Mouse (Mus musculus): Measurements from ENCODE around the gene Gm42791. TPM values are rescaled to one million over a fixed set of nuclear protein-coding genes. Genes with fewer than 3 reads are reported as not detected.

Gene Gm42791
- polyA plus RNA-seq, 1 experiment = 0.78 TPM

DNA sequence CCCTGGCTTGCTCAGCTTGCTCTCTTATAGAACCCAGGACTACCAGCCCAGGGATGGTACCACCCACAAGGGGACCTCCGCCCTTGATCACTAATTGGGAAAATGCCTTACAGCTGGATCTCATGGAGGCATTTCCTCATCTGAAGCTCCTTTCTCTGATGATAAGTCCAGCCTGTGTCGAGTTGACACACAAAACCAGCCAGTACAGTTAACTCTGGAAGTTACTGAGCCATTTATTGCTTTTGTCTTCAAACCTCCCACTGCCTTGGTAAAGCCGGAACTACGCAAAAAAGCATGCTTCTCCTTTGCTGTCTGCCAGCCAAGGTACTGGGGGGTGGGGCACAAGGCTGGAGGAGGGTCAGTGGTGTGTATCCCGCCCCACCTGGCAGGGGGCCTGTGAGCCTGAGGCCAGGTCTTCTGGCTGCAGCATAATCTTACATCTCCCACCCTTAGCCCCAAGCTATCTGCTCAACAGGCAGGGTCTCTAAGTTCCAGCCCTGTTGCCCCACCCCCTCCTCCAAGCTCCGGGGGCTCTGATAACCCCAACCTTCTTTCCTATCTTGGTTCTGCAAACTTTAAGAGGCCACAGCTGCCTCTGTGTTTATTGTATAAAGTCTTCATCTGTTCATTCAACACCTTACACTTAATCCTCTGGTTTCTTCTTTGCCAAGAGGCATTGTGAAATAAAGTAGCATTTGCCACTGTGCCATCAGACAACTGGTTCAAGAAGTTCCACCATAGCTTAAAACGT is 59.7 kb downstream of the Gm42791 start:
- Histone ChIP-seq H3K27ac (ENCODE audit: insufficient read depth, low read depth, low read length) (no peak overlapping the region), H3K4me3 (ENCODE audit: insufficient read depth, low read length) (no peak overlapping the region), H3K4me1 (ENCODE audit: control insufficient read depth, insufficient read depth, low read length) (no peaks in the 10 kb centered on the region)
- TF ChIP-seq CTCF (IDR thresholded peaks at IDR 0.05; ENCODE audit: low read depth, low read length) = no peak

DNA sequence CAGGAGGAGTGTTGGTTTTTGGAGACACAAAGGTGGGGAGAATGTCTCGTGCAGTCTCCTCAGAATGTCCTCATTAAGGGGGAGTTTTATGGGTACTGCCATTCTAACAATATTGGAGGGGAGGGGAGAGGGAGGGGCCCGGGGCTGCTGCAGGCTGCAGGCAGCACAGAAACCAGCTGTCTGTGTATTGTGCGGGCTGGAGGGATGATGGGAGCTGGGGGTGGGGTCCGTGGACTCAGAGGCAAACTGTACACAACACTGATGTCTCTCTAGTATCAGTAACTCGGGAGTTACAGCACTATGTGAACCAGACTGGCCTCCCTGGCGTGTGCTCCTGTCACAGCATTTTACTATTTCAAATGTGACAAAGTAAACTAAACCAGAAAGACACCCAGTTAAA is 60.5 kb downstream of the Gm42791 start:
- Histone ChIP-seq H3K4me3 (ENCODE audit: insufficient read depth, low read length) (no peak overlapping the region), H3K4me1 (ENCODE audit: control insufficient read depth, insufficient read depth, low read length) (no peaks in the 10 kb centered on the region), H3K27ac (ENCODE audit: insufficient read depth, low read depth, low read length) (no peak overlapping the region)
- no peak for TF ChIP-seq CTCF (IDR thresholded peaks at IDR 0.05; ENCODE audit: low read depth, low read length)
- TF ChIP-seq POLR2A (IDR thresholded peaks at IDR 0.05; ENCODE audit: borderline replicate concordance, low read depth, low read length) = no peak

GRCm38 (mm10) chr5:148933767-148934166 is 61.2 kb downstream of the Gm42791 start:
- TF ChIP-seq CTCF (IDR thresholded peaks at IDR 0.05; ENCODE audit: low read depth, low read length) (no peak), POLR2A (IDR thresholded peaks at IDR 0.05; ENCODE audit: borderline replicate concordance, low read depth, low read length) (no peak)
- H3K4me1 ChIP-seq (ENCODE audit: control insufficient read depth, insufficient read depth, low read length) = 0 out of 2 replicates have a peak, but pooled peaks cover 3% of the 10 kb centered on the region
- H3K27ac ChIP-seq (ENCODE audit: insufficient read depth, low read depth, low read length) = no peak overlapping the region
- H3K4me3 ChIP-seq (ENCODE audit: insufficient read depth, low read length) = no peak overlapping the region

DNA sequence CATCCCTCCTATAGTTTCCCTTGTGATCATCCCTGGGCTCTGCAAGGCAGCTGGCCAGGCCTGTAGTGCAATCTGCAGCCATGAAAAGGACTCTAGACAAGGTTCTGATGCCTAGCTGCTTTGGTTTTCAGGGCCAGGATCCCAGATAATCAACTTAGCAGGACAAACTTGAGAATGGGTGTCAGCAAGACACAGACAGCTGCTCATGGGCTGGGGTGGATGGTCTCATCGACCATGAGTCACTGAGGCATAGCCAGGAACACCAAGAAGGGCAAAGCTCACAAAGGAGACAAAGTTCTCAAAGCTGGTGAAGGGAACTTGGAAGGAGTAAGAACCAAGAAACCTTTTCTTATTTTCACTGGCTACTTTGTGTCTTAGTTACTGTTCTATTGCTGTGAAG is 63.6 kb downstream of the Gm42791 start:
- H3K4me1 ChIP-seq (ENCODE audit: control insufficient read depth, insufficient read depth, low read length) = peaks cover 5% of the 10 kb centered on the region
- H3K27ac ChIP-seq (ENCODE audit: insufficient read depth, low read depth, low read length) = no peak overlapping the region
- TF ChIP-seq CTCF (IDR thresholded peaks at IDR 0.05; ENCODE audit: low read depth, low read length) = no peak
- TF ChIP-seq POLR2A (IDR thresholded peaks at IDR 0.05; ENCODE audit: borderline replicate concordance, low read depth, low read length) = no peak
- no peak overlapping the region for H3K4me3 ChIP-seq (ENCODE audit: insufficient read depth, low read length)

- TF ChIP-seq CTCF (IDR thresholded peaks at IDR 0.05; ENCODE audit: low read depth, low read length) (no peak), POLR2A (IDR thresholded peaks at IDR 0.05; ENCODE audit: borderline replicate concordance, low read depth, low read length) (no peak)
- H3K4me3 ChIP-seq (ENCODE audit: insufficient read depth, low read length) = peak within 1 kb of the TSS; percentile 84
- H3K4me1 ChIP-seq (ENCODE audit: control insufficient read depth, insufficient read depth, low read length) = peaks cover 5% of the 10 kb centered on the region
- peak within 1 kb of the TSS; percentile 57 for H3K27ac ChIP-seq (ENCODE audit: insufficient read depth, low read depth, low read length)
These were observed 65.9 kb downstream of the Gm42791 start, which contains the start of gene Katnal1 for GRCm38 (mm10) chr5:148929116-148929449. Katnal1 (minus strand) TSS chr5:148929320.

DNA sequence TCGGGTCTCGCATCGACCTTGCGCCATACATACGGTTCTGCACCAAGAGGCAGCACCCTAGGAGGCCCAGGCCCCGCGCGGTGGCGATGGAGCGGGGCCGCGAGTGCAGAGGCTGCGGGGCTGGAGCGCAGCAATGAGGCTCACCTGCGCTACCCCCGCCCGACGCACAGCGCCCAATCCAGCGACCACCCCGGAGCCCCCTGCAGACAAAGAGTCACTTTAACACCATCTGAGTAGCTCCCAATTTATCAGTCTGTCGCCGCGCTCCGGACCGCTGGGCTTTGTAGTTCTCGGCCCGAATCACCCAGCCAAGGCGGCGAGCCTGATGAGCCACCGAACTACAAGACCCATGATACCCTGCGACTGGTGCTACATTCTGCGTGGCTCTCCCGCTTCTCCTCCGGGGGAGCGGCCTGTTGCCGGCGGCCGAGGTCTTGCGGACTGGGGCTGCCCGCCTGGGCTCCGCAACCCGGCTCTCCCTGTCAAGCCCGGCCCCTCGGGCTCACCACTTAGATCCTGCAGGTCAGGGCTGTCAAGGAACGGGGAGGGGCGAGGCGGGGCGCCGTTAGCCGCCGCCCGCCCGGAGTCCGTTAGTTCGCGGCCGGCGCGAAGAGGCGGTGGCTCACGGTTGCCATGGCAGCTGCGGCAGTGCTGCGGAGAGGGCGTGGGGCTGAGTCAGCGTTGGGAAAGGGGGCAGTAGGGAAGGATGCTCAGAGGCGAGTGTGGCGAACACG is 66.4 kb downstream of the Gm42791 start:
- TF ChIP-seq POLR2A (IDR thresholded peaks at IDR 0.05; ENCODE audit: borderline replicate concordance, low read depth, low read length) (no peak), CTCF (IDR thresholded peaks at IDR 0.05; ENCODE audit: low read depth, low read length) (no peak)
- H3K27ac ChIP-seq (ENCODE audit: insufficient read depth, low read depth, low read length) = peak overlapping the region; percentile 57
- peak overlapping the region; percentile 84 for H3K4me3 ChIP-seq (ENCODE audit: insufficient read depth, low read length)
- H3K4me1 ChIP-seq (ENCODE audit: control insufficient read depth, insufficient read depth, low read length) = peaks cover 5% of the 10 kb centered on the region

DNA sequence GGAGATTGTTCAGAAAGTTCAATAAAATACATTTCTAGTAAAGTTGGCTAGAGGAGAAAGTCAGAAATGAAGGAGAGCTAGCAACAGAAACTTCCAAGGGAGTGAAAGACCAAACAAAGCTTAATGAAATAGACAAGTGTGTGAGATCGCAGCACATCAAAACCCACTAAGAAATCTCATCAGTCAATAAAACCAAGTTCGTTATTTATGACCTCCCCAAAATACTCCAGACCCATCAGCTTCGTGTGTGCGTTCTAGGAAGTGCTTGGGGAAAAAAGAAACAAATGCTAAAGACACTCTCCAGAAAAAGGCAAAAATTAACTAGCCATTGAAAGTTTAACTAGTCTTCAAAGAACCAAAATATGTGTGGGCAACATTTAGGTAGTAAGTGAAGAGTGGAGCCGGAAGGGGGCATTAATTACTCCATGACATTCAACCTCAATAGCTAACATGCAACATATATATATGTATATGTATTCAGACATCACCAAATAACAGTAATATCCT is 67.2 kb downstream of the Gm42791 start:
- TF ChIP-seq CTCF (IDR thresholded peaks at IDR 0.05; ENCODE audit: low read depth, low read length) = no peak
- H3K4me3 ChIP-seq (ENCODE audit: insufficient read depth, low read length) = peak overlapping the region; percentile 84
- H3K4me1 ChIP-seq (ENCODE audit: control insufficient read depth, insufficient read depth, low read length) = peaks cover 5% of the 10 kb centered on the region
- no peak overlapping the region for H3K27ac ChIP-seq (ENCODE audit: insufficient read depth, low read depth, low read length)

DNA sequence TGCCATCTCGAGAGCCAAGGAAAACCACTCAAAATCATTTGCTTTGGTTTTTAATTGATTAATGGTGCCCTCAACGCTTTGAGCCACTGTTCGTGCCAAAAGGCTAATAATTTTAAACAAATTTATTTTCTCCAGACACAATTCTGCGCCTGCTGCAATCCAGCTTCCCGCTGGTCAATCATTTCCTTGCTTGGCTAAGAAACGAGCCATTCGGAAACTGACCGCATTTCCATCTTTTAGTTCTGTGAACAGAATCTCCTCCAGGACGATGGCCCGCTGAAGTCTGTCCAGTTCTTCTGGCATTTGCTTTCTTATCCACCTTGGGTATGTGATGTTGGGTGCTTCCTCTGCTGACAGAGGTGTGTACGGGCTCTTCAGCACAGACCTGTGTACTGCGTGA is 70.4 kb downstream of the Gm42791 start:
- Histone ChIP-seq H3K4me3 (ENCODE audit: insufficient read depth, low read length) (no peak overlapping the region), H3K27ac (ENCODE audit: insufficient read depth, low read depth, low read length) (no peak overlapping the region), H3K4me1 (ENCODE audit: control insufficient read depth, insufficient read depth, low read length) (peaks cover 9% of the 10 kb centered on the region)
- no peak for TF ChIP-seq CTCF (IDR thresholded peaks at IDR 0.05; ENCODE audit: low read depth, low read length)
- TF ChIP-seq POLR2A (IDR thresholded peaks at IDR 0.05; ENCODE audit: borderline replicate concordance, low read depth, low read length) = no peak

DNA sequence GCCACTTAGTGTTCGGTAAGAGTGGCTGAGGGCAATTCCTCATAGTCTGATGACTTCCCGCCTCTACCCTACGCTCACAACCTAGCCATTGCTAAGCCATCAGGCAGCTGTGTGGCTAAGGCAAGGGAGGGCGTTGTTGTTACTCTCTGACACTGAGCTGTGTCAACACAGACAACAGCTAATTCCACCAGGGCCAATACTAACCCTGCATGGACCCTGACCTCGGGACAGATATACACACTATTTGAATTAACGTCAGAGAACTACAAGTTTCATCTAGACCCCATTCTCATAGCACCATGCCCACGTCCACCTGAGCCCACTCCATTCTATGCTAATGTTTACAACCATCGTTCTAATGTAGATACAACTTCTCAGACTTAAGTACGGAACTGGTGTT is 70.9 kb downstream of the Gm42791 start:
- peaks cover 6% of the 10 kb centered on the region for H3K4me1 ChIP-seq (ENCODE audit: control insufficient read depth, insufficient read depth, low read length)
- no peak overlapping the region for H3K4me3 ChIP-seq (ENCODE audit: insufficient read depth, low read length)
- TF ChIP-seq POLR2A (IDR thresholded peaks at IDR 0.05; ENCODE audit: borderline replicate concordance, low read depth, low read length) (no peak), CTCF (IDR thresholded peaks at IDR 0.05; ENCODE audit: low read depth, low read length) (no peak)
- no peak overlapping the region for H3K27ac ChIP-seq (ENCODE audit: insufficient read depth, low read depth, low read length)

- H3K4me1 ChIP-seq (ENCODE audit: control insufficient read depth, insufficient read depth, low read length) = peaks cover 6% of the 10 kb centered on the region
- no peak overlapping the region for H3K4me3 ChIP-seq (ENCODE audit: insufficient read depth, low read length)
- no peak for TF ChIP-seq CTCF (IDR thresholded peaks at IDR 0.05; ENCODE audit: low read depth, low read length)
- TF ChIP-seq POLR2A (IDR thresholded peaks at IDR 0.05; ENCODE audit: borderline replicate concordance, low read depth, low read length) = no peak
- no peak overlapping the region for H3K27ac ChIP-seq (ENCODE audit: insufficient read depth, low read depth, low read length)
These were observed 71.5 kb downstream of the Gm42791 start for GRCm38 (mm10) chr5:148923408-148923807.
